Mouse (Mus musculus): ENCODE measurements around the gene Cox8b. TPM values are rescaled to one million over a fixed set of nuclear protein-coding genes. Genes with fewer than 3 reads are reported as not detected.

Gene Cox8b
- polyA plus RNA-seq, 1 experiment = not detected

DNA sequence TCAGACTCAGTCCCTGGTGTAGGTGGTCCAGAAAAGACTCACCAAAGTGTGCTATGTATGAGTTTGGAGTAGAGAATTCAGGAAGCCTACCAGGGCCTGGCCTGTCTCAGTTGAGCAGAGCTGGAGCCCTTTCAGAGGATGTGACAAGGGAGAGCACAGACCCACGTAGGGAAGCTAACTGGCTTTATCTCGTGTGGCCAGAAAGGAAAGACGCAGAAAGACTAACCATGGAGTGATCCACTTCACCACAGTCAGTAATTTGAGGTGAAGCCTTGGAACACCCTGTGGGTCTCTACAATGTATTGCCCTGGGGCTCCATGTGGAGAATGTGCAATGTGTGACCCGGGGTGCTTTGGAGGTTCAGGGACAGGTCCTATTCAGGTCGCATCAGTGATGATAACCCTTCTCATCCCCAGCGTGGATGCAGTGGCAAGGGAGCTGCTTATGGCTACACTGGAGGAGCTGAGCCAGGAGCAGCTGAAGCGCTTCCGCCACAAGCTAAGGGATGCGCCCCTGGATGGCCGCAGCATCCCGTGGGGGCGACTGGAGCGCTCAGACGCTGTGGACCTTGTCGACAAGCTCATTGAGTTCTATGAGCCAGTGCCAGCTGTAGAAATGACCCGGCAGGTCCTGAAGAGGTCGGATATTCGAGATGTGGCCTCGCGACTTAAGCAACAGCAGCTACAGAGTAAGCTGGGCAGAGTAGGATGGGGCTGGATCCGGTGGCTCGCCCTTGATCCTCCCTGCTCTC is 21.2 kb upstream of the Cox8b start:
- H3K4me1 ChIP-seq (ENCODE audit: control insufficient read depth, insufficient read depth, low read length) = no peaks in the 10 kb centered on the region
- no peaks in the 10 kb centered on the region for H3K27me3 ChIP-seq (ENCODE audit: control insufficient read depth, insufficient read depth, low read length, poor library complexity, severe bottlenecking)
- H3K27ac ChIP-seq (ENCODE audit: insufficient read depth, low read length) = no peak overlapping the region
- no peaks in the 10 kb centered on the region for H3K9me3 ChIP-seq (replicated peaks; ENCODE audit: control insufficient read depth, insufficient read depth, low read length, poor library complexity, severe bottlenecking)
- TF ChIP-seq CTCF (IDR thresholded peaks at IDR 0.05; ENCODE audit: low read depth, low read length) (no peak), EP300 (IDR thresholded peaks at IDR 0.05; ENCODE audit: insufficient read depth, low read depth, low read length) (no peak), POLR2A (IDR thresholded peaks at IDR 0.05; ENCODE audit: insufficient read depth, low read length) (no peak)
- H3K9ac ChIP-seq (ENCODE audit: low read depth, poor library complexity, severe bottlenecking) = no peak overlapping the region
- no peaks in the 10 kb centered on the region for H3K36me3 ChIP-seq (ENCODE audit: control insufficient read depth, insufficient read depth, low read length, poor library complexity, severe bottlenecking)
- no peak overlapping the region for H3K4me3 ChIP-seq (ENCODE audit: low read depth, low read length)

- no peak within 1 kb of the TSS for H3K9ac ChIP-seq (ENCODE audit: low read depth, poor library complexity, severe bottlenecking)
- no peak within 1 kb of the TSS for H3K27ac ChIP-seq (ENCODE audit: insufficient read depth, low read length)
- no peaks in the 10 kb centered on the region for H3K36me3 ChIP-seq (ENCODE audit: control insufficient read depth, insufficient read depth, low read length, poor library complexity, severe bottlenecking)
- no peak within 1 kb of the TSS for H3K4me3 ChIP-seq (ENCODE audit: low read depth, low read length)
- H3K9me3 ChIP-seq (replicated peaks; ENCODE audit: control insufficient read depth, insufficient read depth, low read length, poor library complexity, severe bottlenecking) = no peaks in the 10 kb centered on the region
- H3K27me3 ChIP-seq (ENCODE audit: control insufficient read depth, insufficient read depth, low read length, poor library complexity, severe bottlenecking) = no peaks in the 10 kb centered on the region
- no peak for TF ChIP-seq EP300 (IDR thresholded peaks at IDR 0.05; ENCODE audit: insufficient read depth, low read depth, low read length)
- no peak for TF ChIP-seq CTCF (IDR thresholded peaks at IDR 0.05; ENCODE audit: low read depth, low read length)
- TF ChIP-seq POLR2A (IDR thresholded peaks at IDR 0.05; ENCODE audit: insufficient read depth, low read length) = no peak
- no peaks in the 10 kb centered on the region for H3K4me1 ChIP-seq (ENCODE audit: control insufficient read depth, insufficient read depth, low read length)
Observed at GRCm38 (mm10) chr7:140920418-140921029, 20.3 kb upstream of the Cox8b start, which contains the start of gene Nlrp6. Gene Nlrp6, plus strand, starts transcription at chr7:140920902.

DNA sequence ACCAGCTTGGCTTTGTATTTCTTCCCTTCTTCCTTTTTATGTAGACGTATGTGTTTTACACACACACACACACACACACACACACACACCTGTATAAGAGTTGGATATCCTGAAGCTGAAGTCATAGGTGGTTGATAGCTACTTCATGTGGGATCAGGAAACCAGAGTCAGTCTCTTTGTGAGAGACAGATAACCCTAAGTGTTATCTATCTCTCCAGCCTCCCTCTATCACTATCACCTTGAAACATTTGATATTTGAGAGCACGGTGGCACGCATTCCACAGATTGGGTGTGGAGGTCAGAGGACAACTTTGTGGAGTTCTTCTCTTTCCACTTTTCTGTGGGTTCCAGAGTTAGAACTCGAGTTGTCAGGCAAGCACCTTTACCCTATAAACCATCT is 19.7 kb upstream of the Cox8b start:
- H3K36me3 ChIP-seq (ENCODE audit: control insufficient read depth, insufficient read depth, low read length, poor library complexity, severe bottlenecking) = no peaks in the 10 kb centered on the region
- H3K27ac ChIP-seq (ENCODE audit: insufficient read depth, low read length) = no peak overlapping the region
- no peaks in the 10 kb centered on the region for H3K27me3 ChIP-seq (ENCODE audit: control insufficient read depth, insufficient read depth, low read length, poor library complexity, severe bottlenecking)
- H3K9ac ChIP-seq (ENCODE audit: low read depth, poor library complexity, severe bottlenecking) = no peak overlapping the region
- no peak overlapping the region for H3K4me3 ChIP-seq (ENCODE audit: low read depth, low read length)
- TF ChIP-seq EP300 (IDR thresholded peaks at IDR 0.05; ENCODE audit: insufficient read depth, low read depth, low read length) (no peak), CTCF (IDR thresholded peaks at IDR 0.05; ENCODE audit: low read depth, low read length) (no peak), POLR2A (IDR thresholded peaks at IDR 0.05; ENCODE audit: insufficient read depth, low read length) (no peak)
- H3K4me1 ChIP-seq (ENCODE audit: control insufficient read depth, insufficient read depth, low read length) = no peaks in the 10 kb centered on the region
- no peaks in the 10 kb centered on the region for H3K9me3 ChIP-seq (replicated peaks; ENCODE audit: control insufficient read depth, insufficient read depth, low read length, poor library complexity, severe bottlenecking)

GRCm38 (mm10) chr7:140914031-140914690 is 13.9 kb upstream of the Cox8b start:
- H3K27me3 ChIP-seq (ENCODE audit: control insufficient read depth, insufficient read depth, low read length, poor library complexity, severe bottlenecking) = no peaks in the 10 kb centered on the region
- H3K4me3 ChIP-seq (ENCODE audit: low read depth, low read length) = no peak overlapping the region
- no peaks in the 10 kb centered on the region for H3K9me3 ChIP-seq (replicated peaks; ENCODE audit: control insufficient read depth, insufficient read depth, low read length, poor library complexity, severe bottlenecking)
- H3K4me1 ChIP-seq (ENCODE audit: control insufficient read depth, insufficient read depth, low read length) = peaks cover 3% of the 10 kb centered on the region
- no peaks in the 10 kb centered on the region for H3K36me3 ChIP-seq (ENCODE audit: control insufficient read depth, insufficient read depth, low read length, poor library complexity, severe bottlenecking)
- no peak overlapping the region for H3K27ac ChIP-seq (ENCODE audit: insufficient read depth, low read length)
- H3K9ac ChIP-seq (ENCODE audit: low read depth, poor library complexity, severe bottlenecking) = no peak overlapping the region
- TF ChIP-seq POLR2A (IDR thresholded peaks at IDR 0.05; ENCODE audit: insufficient read depth, low read length) (no peak), CTCF (IDR thresholded peaks at IDR 0.05; ENCODE audit: low read depth, low read length) (no peak), EP300 (IDR thresholded peaks at IDR 0.05; ENCODE audit: insufficient read depth, low read depth, low read length) (no peak)

DNA sequence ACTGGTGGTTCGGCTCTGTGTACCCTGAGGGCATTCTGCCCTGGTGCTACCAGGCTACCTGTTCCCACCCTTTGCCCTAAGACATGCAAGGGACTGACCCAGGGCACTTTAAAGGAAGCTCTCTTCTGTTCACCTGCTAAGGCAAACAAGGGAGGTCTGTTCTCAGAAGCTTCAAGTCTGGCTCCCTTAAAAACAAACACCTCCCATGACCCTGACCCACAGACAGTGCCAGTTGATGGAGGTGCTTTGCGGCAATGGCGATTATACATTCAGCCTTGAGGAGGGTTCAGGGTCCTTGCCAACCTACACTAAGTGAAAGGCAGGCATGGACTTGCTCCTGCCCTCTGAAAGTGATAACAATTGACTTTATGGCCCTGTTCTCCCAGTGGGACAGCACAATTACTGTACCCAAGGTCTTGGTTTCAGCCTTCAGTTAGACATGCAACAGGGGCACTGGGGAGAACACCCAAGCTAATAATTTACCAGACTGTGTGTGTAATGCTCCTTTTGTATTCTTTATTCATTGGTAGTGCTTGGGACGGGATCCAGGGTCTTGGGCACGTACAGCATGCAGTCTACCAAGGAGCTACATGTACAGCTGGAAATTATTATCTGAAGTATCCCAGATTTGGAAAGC is 12.7 kb upstream of the Cox8b start:
- peaks cover 3% of the 10 kb centered on the region for H3K4me1 ChIP-seq (ENCODE audit: control insufficient read depth, insufficient read depth, low read length)
- no peaks in the 10 kb centered on the region for H3K9me3 ChIP-seq (replicated peaks; ENCODE audit: control insufficient read depth, insufficient read depth, low read length, poor library complexity, severe bottlenecking)
- no peak for TF ChIP-seq POLR2A (IDR thresholded peaks at IDR 0.05; ENCODE audit: insufficient read depth, low read length)
- no peak for TF ChIP-seq CTCF (IDR thresholded peaks at IDR 0.05; ENCODE audit: low read depth, low read length)
- TF ChIP-seq EP300 (IDR thresholded peaks at IDR 0.05; ENCODE audit: insufficient read depth, low read depth, low read length) = no peak
- no peak overlapping the region for H3K9ac ChIP-seq (ENCODE audit: low read depth, poor library complexity, severe bottlenecking)
- no peak overlapping the region for H3K4me3 ChIP-seq (ENCODE audit: low read depth, low read length)
- no peaks in the 10 kb centered on the region for H3K27me3 ChIP-seq (ENCODE audit: control insufficient read depth, insufficient read depth, low read length, poor library complexity, severe bottlenecking)
- H3K27ac ChIP-seq (ENCODE audit: insufficient read depth, low read length) = no peak overlapping the region
- H3K36me3 ChIP-seq (ENCODE audit: control insufficient read depth, insufficient read depth, low read length, poor library complexity, severe bottlenecking) = no peaks in the 10 kb centered on the region

Measured in ES-Bruce4 (cell line).